In genomic region chr6:72711508-72712081, GRCm38 (mm10) we compare ENCODE assay signal across 8 mouse cellular contexts.
DNase-seq lines count a peak whose midpoint lies in the region; ATAC-seq lines count a peak whose summit lies in the region.

No protein-coding gene starts in this region.

- WGBS in heart, embryonic 12.5 days, result 54% methylated on average over 8 of the region's 8 CpGs
- WGBS in midbrain, embryonic 10.5 days, result 9% methylated on average over 8 of the region's 8 CpGs

- no peak for ATAC-seq in heart, embryonic 12.5 days (ENCODE audit: insufficient number of reproducible peaks, low FRiP score)

- peak; percentile 91 for DNase-seq in heart, adult 11 months
- peak; percentile 75 for DNase-seq in embryo, embryonic 11.5 days (ENCODE audit: low read depth, low spot score)
- DNase-seq in hindlimb bud, embryonic 11.5 days (ENCODE audit: extremely low spot score, low read depth, low spot score), result peak; percentile 98
- DNase-seq in midbrain, embryonic 10.5 days (ENCODE audit: low spot score), result peak; percentile 67
- DNase-seq in T-cell, adult 2 months (ENCODE audit: low spot score), result no peak
- no peak for DNase-seq in ovary, adult 18-20 months (ENCODE audit: low spot score)
- no peak for DNase-seq in adrenal gland, postnatal 10 days

- H3K27me3 ChIP-seq in heart, embryonic 12.5 days (replicated peaks), result no peaks in the 10 kb centered on the region
- peaks cover 25% of the 10 kb centered on the region for H3K27me3 ChIP-seq in midbrain, embryonic 10.5 days (ENCODE audit: low read depth, poor library complexity, severe bottlenecking)

- no peak overlapping the region for H3K4me3 ChIP-seq in heart, embryonic 12.5 days
- peak overlapping the region; percentile 14; the same call in 1 of the 2 replicates for H3K4me3 ChIP-seq in midbrain, embryonic 10.5 days

- H3K27ac ChIP-seq in heart, embryonic 12.5 days (ENCODE audit: poor library complexity, severe bottlenecking), result no peak overlapping the region
- H3K27ac ChIP-seq in midbrain, embryonic 10.5 days (replicated peaks), result peak overlapping the region; percentile 81

- H3K36me3 ChIP-seq in heart, embryonic 12.5 days, result no peaks in the 10 kb centered on the region
- H3K36me3 ChIP-seq in midbrain, embryonic 10.5 days, result no peaks in the 10 kb centered on the region

- no peak overlapping the region for H3K4me2 ChIP-seq in heart, embryonic 12.5 days

- peaks cover 44% of the 10 kb centered on the region for H3K4me1 ChIP-seq in heart, embryonic 12.5 days (replicated peaks)
- peaks cover 53% of the 10 kb centered on the region for H3K4me1 ChIP-seq in midbrain, embryonic 10.5 days

- no peaks in the 10 kb centered on the region for H3K9me3 ChIP-seq in heart, embryonic 12.5 days (replicated peaks)
- H3K9me3 ChIP-seq in midbrain, embryonic 10.5 days (replicated peaks), result no peaks in the 10 kb centered on the region

- H3K9ac ChIP-seq in heart, embryonic 12.5 days, result no peak overlapping the region

Comparison
In these comparisons a context has a peak if more than half of its experiments do, and no peak if none do; other contexts are left out.
1. DNase-seq: peak in heart, adult 11 months (single experiment), embryo, embryonic 11.5 days (single experiment), hindlimb bud, embryonic 11.5 days (single experiment) and midbrain, embryonic 10.5 days (single experiment); none in T-cell, adult 2 months (single experiment), ovary, adult 18-20 months (single experiment) and adrenal gland, postnatal 10 days (single experiment).